Mouse (Mus musculus) olfactory bulb, adult 2 months (tissue): ENCODE results near the gene Slc7a8.

Experiments used
- CTCF ChIP-seq: fragments of 200-500 bp; IDR thresholded peaks from 2 replicates; pipeline ENCODE4 v1.5.1; 2012; ENCODE audit warnings: low read depth, mild to moderate bottlenecking, low read length, moderate library complexity; ENCODE audit not compliant: insufficient read depth
- POLR2A ChIP-seq: fragments of 200-500 bp; IDR thresholded peaks from 2 replicates; pipeline ENCODE4 v1.6.1; 2012; ENCODE audit warnings: mild to moderate bottlenecking, low read depth, low read length, moderate library complexity; ENCODE audit not compliant: insufficient read depth

GRCm38 (mm10) chr14:54727565-54727964, 54.2 kb downstream of the Slc7a8 start:
- TF ChIP-seq POLR2A (no peak), CTCF (no peak)
